Mouse (Mus musculus) heart, embryonic 13.5 days (tissue): ENCODE data around the gene Gdf5. TPM values are rescaled to one million over a fixed set of nuclear protein-coding genes. Genes with fewer than 3 reads are reported as not detected.
A peak's percentile ranks its signal among the peaks of the same experiment; 100 is the strongest.

ENCODE experiments used
- ATAC-seq: fragments of 200-750 bp; cut with Nextera tagmentation; 2 replicates; pipeline ENCODE4 v1.8.0; 2017; ENCODE audit warnings: moderate TSS enrichment; ENCODE audit not compliant: insufficient number of reproducible peaks, low FRiP score, low TSS enrichment; ENCODE audit errors: extremely low read depth
- H3K27ac ChIP-seq: fragments of 300-500 bp; sonication (generic); replicated peaks from 2 replicates; pipeline ENCODE4 v1.5.1; 2015; ENCODE audit warnings: moderate library complexity, mild to moderate bottlenecking, inconsistent platforms
- H3K27me3 ChIP-seq: fragments of 300-500 bp; sonication (generic); replicated peaks from 2 replicates; pipeline ENCODE4 v1.6.1; 2015; ENCODE audit warnings: mild to moderate bottlenecking, inconsistent platforms
- H3K36me3 ChIP-seq: fragments of 300-500 bp; sonication (generic); 2 replicates; pipeline ENCODE4 v1.6.1; 2015; ENCODE audit warnings: mild to moderate bottlenecking, inconsistent platforms
- H3K4me1 ChIP-seq: fragments of 300-500 bp; sonication (generic); 2 replicates; pipeline ENCODE4 v1.6.1; 2015; ENCODE audit warnings: inconsistent platforms
- H3K4me2 ChIP-seq: fragments of 300-500 bp; sonication (generic); 2 replicates; pipeline ENCODE4 v1.6.1; 2015; ENCODE audit warnings: inconsistent platforms, mild to moderate bottlenecking, moderate library complexity
- H3K4me3 ChIP-seq: fragments of 300-500 bp; sonication (generic); 2 replicates; pipeline ENCODE4 v1.5.1; 2015; ENCODE audit warnings: moderate library complexity, mild to moderate bottlenecking, inconsistent platforms
- H3K9ac ChIP-seq: fragments of 300-500 bp; sonication (generic); 2 replicates; pipeline ENCODE4 v1.6.1; 2015; ENCODE audit warnings: inconsistent platforms, mild to moderate bottlenecking, moderate library complexity
- H3K9me3 ChIP-seq: fragments of 300-500 bp; sonication (generic); 2 replicates; pipeline ENCODE4 v1.6.1; 2016; ENCODE audit warnings: inconsistent platforms
- WGBS: fragments of 180-500 bp; shearing (Covaris S2); methylation state at CpG from one replicate; pipeline ENCODE4 v1.1.7; 2015; ENCODE audit warnings: mixed read lengths; 5-methylcytosine and 5-hydroxymethylcytosine counted together
- polyA plus RNA-seq: library from polyadenylated mRNA; unstranded; fragments of >200 nt; fragmentation: Nextera tagmentation; extraction: Ambion mirVana; gene quantifications from 2 replicates; pipeline ENCODE4 v1.2.1, GENCODE M21; 2015

Gene Gdf5
- polyA plus RNA-seq: 0.37 and 0.64 TPM in 2 replicates

- 38% methylated on average over 13 of the region's 13 CpGs for WGBS
- Histone ChIP-seq H3K36me3 (no peaks in the 10 kb centered on the region), H3K4me3 (peak within 1 kb of the TSS; percentile 8; the same call in 1 of the 2 replicates), H3K27me3 (peaks cover 34% of the 10 kb centered on the region), H3K9ac (peak within 1 kb of the TSS; percentile 20; the same call in 1 of the 2 replicates), H3K4me1 (peaks cover 28% of the 10 kb centered on the region), H3K4me2 (peak within 1 kb of the TSS; percentile 54), H3K27ac (no peak within 1 kb of the TSS), H3K9me3 (no peaks in the 10 kb centered on the region)
- no peak for ATAC-seq
These were observed at the start of gene Gdf5 for GRCm38 (mm10) chr2:155945124-155945523. Gene Gdf5 (minus strand): TSS chr2:155945367.

GRCm38 (mm10) chr2:155991863-155992321, 46.7 kb upstream of the Gdf5 start:
- peak overlapping the region; percentile 10; the same call in 1 of the 2 replicates for H3K4me2 ChIP-seq
- H3K9ac ChIP-seq: 0 out of 2 replicates have a peak overlapping the region, but pooled peaks have one; percentile 2
- 0 out of 2 replicates have a peak, but pooled peaks have one; percentile 16 for ATAC-seq
- H3K4me3 ChIP-seq: no peak overlapping the region
- H3K36me3 ChIP-seq: peaks cover 100% of the 10 kb centered on the region
- no peaks in the 10 kb centered on the region for H3K9me3 ChIP-seq
- 61% methylated on average over 14 of the region's 14 CpGs for WGBS
- H3K4me1 ChIP-seq: peaks cover 29% of the 10 kb centered on the region
- no peaks in the 10 kb centered on the region for H3K27me3 ChIP-seq
- peak overlapping the region; percentile 32; the same call in 1 of the 2 replicates for H3K27ac ChIP-seq

- 80% methylated on average over 10 of the region's 10 CpGs for WGBS
- ATAC-seq: no peak
- Histone ChIP-seq H3K4me2 (no peak overlapping the region), H3K4me3 (no peak overlapping the region), H3K27me3 (no peaks in the 10 kb centered on the region), H3K9ac (0 out of 2 replicates have a peak overlapping the region, but pooled peaks have one; percentile 2), H3K4me1 (peaks cover 29% of the 10 kb centered on the region), H3K27ac (no peak overlapping the region), H3K9me3 (no peaks in the 10 kb centered on the region), H3K36me3 (peaks cover 100% of the 10 kb centered on the region)
These were observed 46.0 kb upstream of the Gdf5 start for GRCm38 (mm10) chr2:155991151-155991550.

- Histone ChIP-seq H3K9ac (peak overlapping the region; percentile 20), H3K36me3 (peaks cover 100% of the 10 kb centered on the region), H3K27me3 (no peaks in the 10 kb centered on the region), H3K4me2 (peak overlapping the region; percentile 16), H3K9me3 (no peaks in the 10 kb centered on the region), H3K4me3 (no peak overlapping the region), H3K4me1 (peaks cover 29% of the 10 kb centered on the region), H3K27ac (no peak overlapping the region)
- 37% methylated on average over 4 of the region's 4 CpGs for WGBS
- ATAC-seq: no peak
These were observed 43.9 kb upstream of the Gdf5 start for GRCm38 (mm10) chr2:155989085-155989484.

- ATAC-seq: no peak
- H3K27me3 ChIP-seq: no peaks in the 10 kb centered on the region
- 94% methylated on average over 6 of the region's 6 CpGs for WGBS
- no peak overlapping the region for H3K4me3 ChIP-seq
- no peak overlapping the region for H3K4me2 ChIP-seq
- peaks cover 100% of the 10 kb centered on the region for H3K36me3 ChIP-seq
- no peak overlapping the region for H3K9ac ChIP-seq
- H3K27ac ChIP-seq: no peak overlapping the region
- no peaks in the 10 kb centered on the region for H3K9me3 ChIP-seq
- peaks cover 25% of the 10 kb centered on the region for H3K4me1 ChIP-seq
These were observed 42.0 kb upstream of the Gdf5 start for GRCm38 (mm10) chr2:155987131-155987530.

GRCm38 (mm10) chr2:155985776-155986175, 40.6 kb upstream of the Gdf5 start:
- Histone ChIP-seq H3K27ac (no peak overlapping the region), H3K4me3 (no peak overlapping the region)
- 88% methylated on average over 7 of the region's 7 CpGs for WGBS

GRCm38 (mm10) chr2:155979328-155979991, 34.3 kb upstream of the Gdf5 start:
- H3K36me3 ChIP-seq: peaks cover 93% of the 10 kb centered on the region
- H3K4me1 ChIP-seq: no peaks in the 10 kb centered on the region
- H3K27ac ChIP-seq: 0 out of 2 replicates have a peak overlapping the region, but pooled peaks have one; percentile 7
- 69% methylated on average over 5 of the region's 5 CpGs for WGBS
- H3K9ac ChIP-seq: no peak overlapping the region
- H3K27me3 ChIP-seq: no peaks in the 10 kb centered on the region
- H3K9me3 ChIP-seq: no peaks in the 10 kb centered on the region
- no peak for ATAC-seq
- no peak overlapping the region for H3K4me3 ChIP-seq
- H3K4me2 ChIP-seq: no peak overlapping the region

More at GRCm38 (mm10) chr2:155985776-155986175, 40.6 kb upstream of the Gdf5 start:
- Histone ChIP-seq H3K4me2 (no peak overlapping the region), H3K27me3 (no peaks in the 10 kb centered on the region), H3K9ac (no peak overlapping the region), H3K4me1 (peaks cover 12% of the 10 kb centered on the region), H3K9me3 (no peaks in the 10 kb centered on the region), H3K36me3 (peaks cover 100% of the 10 kb centered on the region)
- ATAC-seq: no peak

- Histone ChIP-seq H3K27me3 (no peaks in the 10 kb centered on the region), H3K4me1 (no peaks in the 10 kb centered on the region), H3K27ac (no peak overlapping the region), H3K9me3 (no peaks in the 10 kb centered on the region), H3K36me3 (peaks cover 90% of the 10 kb centered on the region), H3K4me2 (no peak overlapping the region), H3K9ac (no peak overlapping the region), H3K4me3 (no peak overlapping the region)
- 73% methylated on average over 14 of the region's 14 CpGs for WGBS
- ATAC-seq: no peak
These were observed 29.0 kb upstream of the Gdf5 start for GRCm38 (mm10) chr2:155974087-155974731.

GRCm38 (mm10) chr2:155973348-155973747, 28.2 kb upstream of the Gdf5 start:
- Histone ChIP-seq H3K4me2 (no peak overlapping the region), H3K9me3 (no peaks in the 10 kb centered on the region), H3K36me3 (peaks cover 93% of the 10 kb centered on the region), H3K9ac (no peak overlapping the region), H3K4me3 (no peak overlapping the region), H3K27me3 (no peaks in the 10 kb centered on the region), H3K27ac (no peak overlapping the region), H3K4me1 (no peaks in the 10 kb centered on the region)
- no peak for ATAC-seq
- WGBS: 75% methylated on average over 6 of the region's 6 CpGs

GRCm38 (mm10) chr2:155962991-155963390, 17.8 kb upstream of the Gdf5 start:
- H3K36me3 ChIP-seq: peaks cover 72% of the 10 kb centered on the region
- 42% methylated on average over 1 of the region's 1 CpGs for WGBS
- no peak for ATAC-seq

GRCm38 (mm10) chr2:155961862-155962261, 16.7 kb upstream of the Gdf5 start:
- Histone ChIP-seq H3K4me3 (no peak overlapping the region), H3K9me3 (no peaks in the 10 kb centered on the region), H3K4me1 (peaks cover 14% of the 10 kb centered on the region), H3K9ac (no peak overlapping the region), H3K27me3 (no peaks in the 10 kb centered on the region), H3K36me3 (peaks cover 61% of the 10 kb centered on the region), H3K4me2 (no peak overlapping the region), H3K27ac (no peak overlapping the region)
- 84% methylated on average over 10 of the region's 10 CpGs for WGBS
- ATAC-seq: no peak

More at GRCm38 (mm10) chr2:155962991-155963390, 17.8 kb upstream of the Gdf5 start:
- Histone ChIP-seq H3K9ac (no peak overlapping the region), H3K4me3 (no peak overlapping the region), H3K27ac (no peak overlapping the region), H3K4me2 (no peak overlapping the region), H3K4me1 (peaks cover 4% of the 10 kb centered on the region; the same call in 1 of the 2 replicates), H3K27me3 (no peaks in the 10 kb centered on the region), H3K9me3 (no peaks in the 10 kb centered on the region)
